Mouse (Mus musculus) midbrain, embryonic 12.5 days (tissue): ENCODE data around the gene Uck1. TPM values are rescaled to one million over a fixed set of nuclear protein-coding genes. Genes with fewer than 3 reads are reported as not detected.

Source experiments
- ATAC-seq: fragments of 200-750 bp; cut with Nextera tagmentation; 2 replicates; pipeline ENCODE4 v1.8.0; 2017; ENCODE audit warnings: low read depth, moderate TSS enrichment, moderate library complexity; ENCODE audit not compliant: low FRiP score
- H3K27ac ChIP-seq: fragments of 300-500 bp; sonication (generic); replicated peaks from 2 replicates; pipeline ENCODE4 v1.5.1; 2016; ENCODE audit warnings: mild to moderate bottlenecking
- H3K27me3 ChIP-seq: fragments of 300-500 bp; sonication (generic); 2 replicates; pipeline ENCODE4 v1.6.1; 2016; ENCODE audit warnings: mild to moderate bottlenecking
- H3K36me3 ChIP-seq: fragments of 300-500 bp; sonication (generic); 2 replicates; pipeline ENCODE4 v1.6.1; 2016
- H3K4me1 ChIP-seq: fragments of 300-500 bp; sonication (generic); 2 replicates; pipeline ENCODE4 v1.6.1; 2016
- H3K4me2 ChIP-seq: fragments of 300-500 bp; sonication (generic); replicated peaks from 2 replicates; pipeline ENCODE4 v1.6.1; 2016; ENCODE audit warnings: mild to moderate bottlenecking, moderate library complexity
- H3K4me3 ChIP-seq: fragments of 300-500 bp; sonication (generic); 2 replicates; pipeline ENCODE4 v1.5.1; 2016; ENCODE audit warnings: mild to moderate bottlenecking
- H3K9ac ChIP-seq: fragments of 300-500 bp; sonication (generic); replicated peaks from 2 replicates; pipeline ENCODE4 v1.6.1; 2016; ENCODE audit warnings: mild to moderate bottlenecking, moderate library complexity
- H3K9me3 ChIP-seq: fragments of 300-500 bp; sonication (generic); 2 replicates; pipeline ENCODE4 v1.6.1; 2016; ENCODE audit warnings: mild to moderate bottlenecking
- WGBS: fragments of 180-500 bp; shearing (Covaris S2); methylation state at CpG from one replicate; pipeline ENCODE4 v1.1.7; 2016; 5-methylcytosine and 5-hydroxymethylcytosine counted together
- polyA plus RNA-seq: library from polyadenylated mRNA; unstranded; fragments of >200 nt; fragmentation: Nextera tagmentation; extraction: Ambion mirVana; gene quantifications from 2 replicates; pipeline ENCODE4 v1.2.1, GENCODE M21; 2016

Uck1 gene
- polyA plus RNA-seq, 1 experiment from 2014 or later = 74.4 TPM

DNA sequence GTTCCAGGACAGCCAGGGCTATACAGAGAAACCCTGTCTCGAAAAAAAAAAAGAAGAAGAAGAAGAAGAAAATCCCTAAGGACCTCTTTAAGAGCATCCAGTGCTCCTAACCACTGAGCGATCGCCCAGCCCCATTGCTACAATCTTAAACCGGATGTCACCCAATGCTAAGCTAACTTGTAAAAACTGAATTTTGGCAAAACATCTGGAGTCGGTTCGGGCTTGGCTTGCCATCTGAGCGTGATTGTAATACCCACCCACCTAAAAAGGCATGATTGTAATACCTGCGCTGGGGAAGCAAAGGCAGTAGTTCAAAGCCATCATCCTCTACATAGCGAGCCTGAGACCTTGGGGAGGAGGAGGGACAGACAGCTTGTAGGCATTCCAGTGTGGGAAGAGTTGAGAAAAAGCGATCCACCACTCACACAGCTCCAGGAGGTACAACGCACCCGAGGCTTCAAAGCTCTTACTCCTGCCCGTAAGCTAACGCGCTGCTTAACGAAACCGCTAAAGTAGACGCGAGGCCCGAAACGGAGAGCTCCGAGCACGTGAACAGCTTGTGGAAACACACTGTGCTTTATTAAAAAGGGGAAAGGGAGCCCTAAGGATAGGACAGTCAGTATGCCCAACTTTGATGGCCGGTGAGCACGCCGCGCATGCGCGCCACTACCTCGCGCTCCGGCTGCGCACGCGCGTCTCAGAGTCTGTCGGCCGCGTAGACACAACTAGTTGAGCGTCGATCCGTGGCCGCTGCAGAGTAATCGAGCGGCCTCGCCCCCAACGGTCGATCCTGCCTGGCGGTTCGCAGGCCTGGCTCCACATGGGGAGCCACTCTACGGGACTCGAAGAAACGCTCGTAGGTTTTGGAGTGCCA lies 23.8 kb downstream of the Uck1 start, which contains the start of gene Pomt1:
Gene Pomt1, plus strand, starts transcription at position 705 of the 874 bp plus-strand sequence.
- peaks cover 24% of the 10 kb centered on the region for H3K4me1 ChIP-seq
- peak; percentile 90 for ATAC-seq
- H3K27ac ChIP-seq = peak within 1 kb of the TSS; percentile 86
- H3K9me3 ChIP-seq = no peaks in the 10 kb centered on the region
- peaks cover 30% of the 10 kb centered on the region for H3K36me3 ChIP-seq
- WGBS = under 1% methylated on average over 54 of the region's 54 CpGs
- peak within 1 kb of the TSS; percentile 70 for H3K4me3 ChIP-seq
- H3K27me3 ChIP-seq = no peaks in the 10 kb centered on the region
- peak within 1 kb of the TSS; percentile 85 for H3K4me2 ChIP-seq
- H3K9ac ChIP-seq = peak within 1 kb of the TSS; percentile 75

DNA sequence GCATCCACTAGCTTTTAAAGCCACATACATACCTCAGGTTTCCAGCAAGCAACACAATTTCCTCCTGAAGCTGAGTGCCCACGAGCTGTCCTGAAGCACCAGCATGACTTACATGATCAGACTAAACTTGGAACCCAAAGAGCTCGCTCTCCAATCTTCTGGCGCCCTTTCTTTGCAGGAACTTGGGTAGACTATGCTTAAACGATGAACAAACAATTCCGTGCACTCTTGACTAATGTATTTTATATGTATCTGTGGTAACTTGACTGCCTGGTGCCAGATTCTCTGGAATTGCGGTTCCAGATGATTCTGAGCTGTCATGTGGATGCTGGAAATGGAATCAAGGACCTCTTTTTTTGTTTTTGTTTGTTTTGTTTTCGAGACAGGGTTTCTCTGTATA lies 24.5 kb downstream of the Uck1 start:
- peak overlapping the region; percentile 70 for H3K4me3 ChIP-seq
- peaks cover 37% of the 10 kb centered on the region for H3K36me3 ChIP-seq
- H3K4me1 ChIP-seq = peaks cover 24% of the 10 kb centered on the region
- peak overlapping the region; percentile 86; the same call in 1 of the 2 replicates for H3K27ac ChIP-seq
- H3K9ac ChIP-seq = peak overlapping the region; percentile 72
- ATAC-seq = no peak
- no peaks in the 10 kb centered on the region for H3K9me3 ChIP-seq
- no peaks in the 10 kb centered on the region for H3K27me3 ChIP-seq
- H3K4me2 ChIP-seq = peak overlapping the region; percentile 85
- WGBS = 42% methylated on average over 7 of the region's 7 CpGs

DNA sequence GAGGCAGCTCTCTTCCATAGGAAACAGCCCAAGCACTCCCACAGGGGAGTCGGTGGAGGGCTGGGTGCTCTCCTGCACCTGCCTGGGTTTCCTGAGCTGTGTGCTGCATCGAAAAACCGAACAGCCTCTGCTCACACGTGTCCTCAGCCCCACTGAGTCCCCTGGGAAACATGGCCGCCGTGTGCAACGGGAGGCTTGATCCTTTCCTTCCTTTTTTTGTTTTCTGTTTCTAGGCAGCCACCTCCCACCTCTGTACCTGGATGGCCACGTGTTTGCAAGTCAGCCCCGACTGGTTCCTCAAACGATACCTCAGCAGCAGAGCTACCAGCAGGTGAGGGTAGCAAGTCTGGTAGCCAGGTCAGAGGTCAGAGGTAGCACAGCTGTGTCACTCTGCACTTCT lies 37.9 kb downstream of the Uck1 start:
- WGBS = 91% methylated on average over 10 of the region's 10 CpGs
- H3K9ac ChIP-seq = no peak overlapping the region
- H3K27ac ChIP-seq = no peak overlapping the region
- H3K36me3 ChIP-seq = peaks cover 100% of the 10 kb centered on the region
- no peaks in the 10 kb centered on the region for H3K9me3 ChIP-seq
- H3K4me3 ChIP-seq = no peak overlapping the region
- no peak overlapping the region for H3K4me2 ChIP-seq
- no peaks in the 10 kb centered on the region for H3K27me3 ChIP-seq
- no peak for ATAC-seq
- H3K4me1 ChIP-seq = no peaks in the 10 kb centered on the region

DNA sequence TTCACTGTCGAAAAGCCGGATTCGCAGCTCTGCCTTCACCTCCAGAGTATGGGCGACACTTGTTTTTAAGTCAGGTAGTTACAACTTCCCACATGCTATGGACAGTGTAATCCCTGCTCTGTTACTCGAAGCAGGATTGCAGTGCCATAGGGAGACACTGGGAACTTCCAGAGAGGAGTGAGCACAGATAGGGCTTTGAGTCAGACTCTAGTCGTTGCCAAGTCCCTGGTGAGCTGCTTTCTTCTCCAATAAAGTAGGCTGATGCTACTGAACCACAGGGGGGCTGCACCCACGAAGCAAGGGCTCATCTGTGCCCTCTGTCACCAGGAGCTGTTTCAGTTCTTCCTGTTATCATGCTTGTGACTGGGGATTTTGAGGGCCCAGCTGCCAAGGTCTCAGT lies 38.4 kb downstream of the Uck1 start:
- Histone ChIP-seq H3K9ac (no peak overlapping the region), H3K4me1 (no peaks in the 10 kb centered on the region), H3K27me3 (no peaks in the 10 kb centered on the region), H3K36me3 (peaks cover 100% of the 10 kb centered on the region), H3K9me3 (no peaks in the 10 kb centered on the region), H3K4me2 (no peak overlapping the region), H3K4me3 (no peak overlapping the region), H3K27ac (no peak overlapping the region)
- 95% methylated on average over 7 of the region's 7 CpGs for WGBS
- no peak for ATAC-seq

DNA sequence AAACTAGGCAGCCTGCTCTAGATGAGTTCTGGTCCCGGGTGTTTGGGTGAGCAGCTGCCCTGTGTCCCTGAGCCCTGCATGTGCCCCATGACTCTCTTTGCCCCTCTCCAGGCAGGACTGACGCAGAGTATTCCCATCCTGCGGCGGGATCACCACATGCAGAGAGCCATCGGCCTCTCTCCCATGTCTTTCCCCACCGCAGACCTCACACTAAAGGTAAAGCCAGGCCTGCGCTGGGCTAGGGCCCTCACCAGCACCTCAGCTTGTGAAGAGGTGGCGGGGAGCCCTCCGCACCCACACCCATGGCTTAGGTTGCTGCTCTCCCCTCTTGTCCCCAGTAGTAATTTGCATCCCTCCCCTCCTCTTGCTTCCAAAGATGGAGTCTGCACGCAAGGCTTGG lies 39.0 kb downstream of the Uck1 start:
- H3K27ac ChIP-seq = no peak overlapping the region
- no peak overlapping the region for H3K9ac ChIP-seq
- no peaks in the 10 kb centered on the region for H3K4me1 ChIP-seq
- WGBS = 95% methylated on average over 10 of the region's 10 CpGs
- no peak for ATAC-seq
- no peak overlapping the region for H3K4me2 ChIP-seq
- H3K27me3 ChIP-seq = no peaks in the 10 kb centered on the region
- no peaks in the 10 kb centered on the region for H3K9me3 ChIP-seq
- no peak overlapping the region for H3K4me3 ChIP-seq
- peaks cover 100% of the 10 kb centered on the region for H3K36me3 ChIP-seq

DNA sequence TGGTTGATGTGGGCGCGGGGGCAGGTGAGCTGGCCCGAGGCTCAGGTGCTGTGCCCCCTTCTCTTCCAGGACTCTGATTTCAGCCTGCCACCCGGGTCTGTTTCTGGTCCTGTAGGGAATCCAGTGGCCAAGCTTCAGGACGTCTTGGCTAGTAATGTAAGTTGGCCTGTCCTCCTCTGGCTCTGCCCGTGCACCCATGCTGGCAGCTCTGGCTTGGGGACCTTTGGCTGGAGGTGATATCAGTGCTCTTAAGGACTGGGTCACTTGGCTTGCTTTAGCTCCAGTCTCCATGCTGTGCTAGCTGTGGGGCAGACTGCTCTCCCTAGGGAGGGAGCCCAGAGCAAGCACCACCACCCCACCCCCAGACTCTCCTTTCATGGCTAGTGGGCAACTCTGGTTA lies 39.9 kb downstream of the Uck1 start:
- 94% methylated on average over 6 of the region's 6 CpGs for WGBS
- no peak overlapping the region for H3K9ac ChIP-seq
- H3K4me2 ChIP-seq = no peak overlapping the region
- no peaks in the 10 kb centered on the region for H3K27me3 ChIP-seq
- H3K4me1 ChIP-seq = no peaks in the 10 kb centered on the region
- H3K36me3 ChIP-seq = peaks cover 100% of the 10 kb centered on the region
- H3K9me3 ChIP-seq = no peaks in the 10 kb centered on the region
- H3K4me3 ChIP-seq = no peak overlapping the region
- H3K27ac ChIP-seq = no peak overlapping the region
- no peak for ATAC-seq

DNA sequence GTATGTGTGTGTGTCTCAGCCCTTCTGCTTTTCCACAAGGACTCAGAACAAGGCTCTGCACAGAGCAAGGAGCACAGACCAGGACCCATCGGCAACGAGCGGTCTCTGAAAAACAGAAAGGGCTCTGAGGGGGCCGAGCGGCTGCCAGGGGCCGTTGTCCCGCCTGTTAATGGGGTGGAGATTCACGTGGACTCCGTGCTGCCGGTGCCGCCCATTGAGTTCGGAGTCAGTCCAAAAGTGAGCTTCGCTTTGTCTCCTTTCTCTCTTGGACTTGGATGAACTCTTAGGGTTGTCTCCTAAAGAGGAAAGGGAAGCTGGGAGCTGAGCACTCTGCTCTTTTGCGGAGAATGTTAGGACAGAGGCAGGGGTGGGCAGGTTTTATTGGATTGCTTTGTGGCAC lies 40.5 kb downstream of the Uck1 start:
- Histone ChIP-seq H3K27ac (no peak overlapping the region), H3K4me3 (no peak overlapping the region), H3K27me3 (no peaks in the 10 kb centered on the region), H3K36me3 (peaks cover 100% of the 10 kb centered on the region), H3K4me2 (no peak overlapping the region), H3K9ac (no peak overlapping the region), H3K4me1 (no peaks in the 10 kb centered on the region), H3K9me3 (no peaks in the 10 kb centered on the region)
- no peak for ATAC-seq
- WGBS = 94% methylated on average over 14 of the region's 14 CpGs

DNA sequence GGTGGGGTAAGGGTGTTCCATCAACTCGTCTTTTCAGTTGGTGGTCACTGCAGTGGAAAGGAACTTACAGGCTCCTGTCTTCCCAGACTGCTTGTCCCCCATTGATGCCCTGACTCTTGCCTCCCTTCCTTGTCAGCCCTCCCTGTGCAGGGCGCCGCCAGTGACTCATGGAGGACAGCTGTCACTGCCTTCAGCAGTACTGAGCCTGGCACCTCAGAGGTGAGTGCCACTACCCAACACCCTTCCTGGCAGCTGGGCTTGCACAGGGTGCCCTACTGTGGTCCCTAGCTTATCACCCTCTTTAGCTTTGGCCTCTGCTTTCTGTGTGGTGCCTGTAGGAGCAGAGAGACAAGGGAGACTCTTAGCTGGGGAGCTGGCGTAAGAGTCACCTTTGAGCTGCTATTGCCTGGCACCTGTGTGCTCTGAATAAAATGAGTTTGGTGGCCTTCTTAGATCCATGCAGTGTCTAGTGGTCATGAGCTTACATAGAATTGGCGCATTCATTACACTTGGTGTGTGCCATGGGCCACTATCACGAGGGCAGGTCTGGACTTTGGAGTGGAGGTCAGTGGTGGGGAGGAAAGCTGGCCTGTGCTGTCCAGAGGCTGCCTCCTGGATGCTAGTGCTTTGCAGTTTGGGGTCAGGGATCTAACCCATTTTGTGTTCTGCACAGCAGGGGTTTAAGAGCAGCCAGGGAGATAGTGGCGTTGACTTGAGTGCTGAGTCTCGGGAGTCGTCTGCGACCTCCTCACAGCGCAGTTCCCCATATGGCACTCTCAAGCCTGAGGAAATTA lies 41.2 kb downstream of the Uck1 start:
- Histone ChIP-seq H3K27ac (no peak overlapping the region), H3K4me1 (no peaks in the 10 kb centered on the region), H3K4me3 (no peak overlapping the region), H3K36me3 (peaks cover 100% of the 10 kb centered on the region), H3K9me3 (no peaks in the 10 kb centered on the region), H3K9ac (no peak overlapping the region), H3K27me3 (no peaks in the 10 kb centered on the region), H3K4me2 (no peak overlapping the region)
- 83% methylated on average over 11 of the region's 11 CpGs for WGBS
- ATAC-seq = no peak

DNA sequence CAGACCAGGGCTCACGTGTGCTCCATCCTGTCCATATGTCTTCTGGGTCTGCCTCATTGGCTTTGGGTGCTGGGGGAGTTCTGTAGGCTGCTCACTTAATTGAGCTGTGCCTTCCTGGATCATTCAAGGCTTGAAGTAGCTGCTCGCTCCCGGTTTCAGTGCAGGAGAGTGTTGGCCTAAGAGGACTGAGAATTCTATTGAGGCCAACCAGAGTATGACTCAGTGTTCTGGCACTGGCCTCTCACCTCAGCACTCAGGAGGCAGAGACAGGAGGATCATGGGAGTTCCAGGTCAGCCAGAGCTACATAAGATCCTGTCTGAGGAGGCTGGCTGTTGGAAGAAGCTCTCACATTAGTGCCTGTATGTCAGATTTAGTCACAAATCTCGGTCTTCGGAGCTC lies 41.8 kb downstream of the Uck1 start:
- peaks cover 100% of the 10 kb centered on the region for H3K36me3 ChIP-seq
- H3K27me3 ChIP-seq = no peaks in the 10 kb centered on the region
- 95% methylated on average over 5 of the region's 5 CpGs for WGBS
- H3K9me3 ChIP-seq = no peaks in the 10 kb centered on the region
- no peak overlapping the region for H3K4me3 ChIP-seq
- H3K4me1 ChIP-seq = no peaks in the 10 kb centered on the region
- H3K9ac ChIP-seq = no peak overlapping the region
- ATAC-seq = no peak
- no peak overlapping the region for H3K27ac ChIP-seq
- H3K4me2 ChIP-seq = no peak overlapping the region

DNA sequence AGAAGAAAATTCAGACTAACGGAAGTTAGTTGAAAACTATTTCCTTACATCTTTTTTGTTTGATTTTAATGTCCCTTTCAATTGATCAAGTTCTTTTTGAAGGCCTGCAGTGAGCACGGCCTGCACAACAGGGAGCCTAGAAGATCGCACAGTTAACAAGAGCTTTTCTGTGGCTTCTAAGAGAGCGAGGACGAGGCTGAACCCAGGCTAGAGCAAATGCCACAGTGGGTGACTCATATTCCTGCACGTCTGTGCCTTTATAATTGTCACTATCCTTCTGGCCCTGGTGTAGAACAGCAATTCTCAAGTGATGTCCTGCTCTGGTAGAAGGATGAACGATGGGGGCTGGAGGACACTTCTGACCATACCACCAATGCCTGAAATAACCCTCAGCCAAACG lies 42.3 kb downstream of the Uck1 start:
- ATAC-seq = no peak

DNA sequence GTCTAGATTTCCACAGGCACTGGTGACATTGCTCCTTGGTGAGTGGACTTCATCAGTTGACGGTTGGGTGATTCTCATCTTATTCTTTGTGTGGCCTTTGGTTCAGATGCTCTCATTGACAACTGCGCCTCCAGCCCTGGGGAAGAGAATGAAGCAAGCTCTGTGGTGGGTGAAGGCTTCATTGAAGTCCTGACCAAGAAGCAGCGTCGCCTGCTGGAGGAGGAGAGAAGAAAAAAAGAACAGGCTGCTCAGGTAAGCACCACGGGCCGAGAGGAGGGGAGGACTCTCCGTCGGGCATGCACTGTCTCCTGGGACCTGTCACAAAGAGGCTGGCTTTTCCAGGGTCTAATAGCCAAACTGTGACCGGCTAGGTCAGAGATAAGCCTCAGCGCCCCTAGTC lies 43.5 kb downstream of the Uck1 start:
- no peaks in the 10 kb centered on the region for H3K27me3 ChIP-seq
- H3K4me3 ChIP-seq = no peak overlapping the region
- H3K9ac ChIP-seq = no peak overlapping the region
- no peak overlapping the region for H3K4me2 ChIP-seq
- 89% methylated on average over 10 of the region's 10 CpGs for WGBS
- ATAC-seq = no peak
- H3K9me3 ChIP-seq = no peaks in the 10 kb centered on the region
- H3K27ac ChIP-seq = no peak overlapping the region
- H3K36me3 ChIP-seq = peaks cover 100% of the 10 kb centered on the region
- H3K4me1 ChIP-seq = no peaks in the 10 kb centered on the region

More for the DNA sequence above, 42.3 kb downstream of the Uck1 start:
- Histone ChIP-seq H3K4me3 (no peak overlapping the region), H3K4me1 (no peaks in the 10 kb centered on the region), H3K36me3 (peaks cover 100% of the 10 kb centered on the region), H3K4me2 (no peak overlapping the region), H3K27me3 (no peaks in the 10 kb centered on the region), H3K27ac (no peak overlapping the region), H3K9ac (no peak overlapping the region), H3K9me3 (no peaks in the 10 kb centered on the region)
- WGBS = 87% methylated on average over 8 of the region's 8 CpGs

DNA sequence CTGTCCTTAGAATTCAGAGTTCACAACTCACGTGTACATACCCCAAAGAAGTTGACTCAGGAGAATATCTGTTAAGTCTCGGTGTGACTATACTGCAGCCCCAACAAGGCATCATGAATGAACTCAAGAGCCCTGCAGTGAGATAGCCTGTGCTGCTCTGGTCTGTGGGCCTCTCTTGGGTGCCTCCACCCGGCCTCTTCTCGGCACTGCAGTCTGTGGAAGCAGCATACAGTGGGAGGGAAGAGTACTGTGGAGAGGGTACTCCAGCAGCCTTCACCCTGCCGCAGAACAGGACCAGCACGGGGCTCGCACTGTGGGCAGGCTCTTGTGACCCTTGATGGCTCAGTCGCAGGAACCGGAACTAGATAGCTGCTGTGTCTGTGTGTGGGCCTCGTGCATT lies 44.4 kb downstream of the Uck1 start:
- Histone ChIP-seq H3K9me3 (no peaks in the 10 kb centered on the region), H3K27ac (no peak overlapping the region), H3K9ac (no peak overlapping the region), H3K36me3 (peaks cover 100% of the 10 kb centered on the region), H3K4me2 (no peak overlapping the region), H3K4me3 (no peak overlapping the region), H3K27me3 (no peaks in the 10 kb centered on the region), H3K4me1 (no peaks in the 10 kb centered on the region)
- 91% methylated on average over 10 of the region's 10 CpGs for WGBS
- ATAC-seq = no peak
